Mouse (Mus musculus): Measurements from ENCODE around the gene Zfp513. TPM values are rescaled to one million over a fixed set of nuclear protein-coding genes. Genes with fewer than 3 reads are reported as not detected.

Gene Zfp513
- total and polyA plus RNA-seq, 3 experiments, result 3.6 to 10.2 (median 7.4) TPM

GRCm38 (mm10) chr5:31192939-31193630 is 9.0 kb downstream of the Zfp513 start, which contains the start of the genes Snx17 and Eif2b4 (continued):
- TF ChIP-seq GABPA (IDR thresholded peaks at IDR 0.05; ENCODE audit: insufficient replicate concordance, low read depth, low read length) (peak; percentile 90; the same call in 1 of the 2 replicates), POLR2AphosphoS2 (IDR thresholded peaks at IDR 0.05; ENCODE audit: low read depth, low read length) (no peak), SMC3 (IDR thresholded peaks at IDR 0.05; ENCODE audit: low read depth, low read length) (no peak), ZC3H11A (IDR thresholded peaks at IDR 0.05; ENCODE audit: low read depth, low read length) (no peak), POLR2A (IDR thresholded peaks at IDR 0.05; ENCODE audit: low read depth, low read length) (peak; percentile 89), E2F4 (IDR thresholded peaks at IDR 0.05; ENCODE audit: insufficient replicate concordance, low read depth, low read length) (peak; percentile 79; the same call in 1 of the 2 replicates), NRF1 (IDR thresholded peaks at IDR 0.05; ENCODE audit: low read depth, low read length) (peak; percentile 61; the same call in 1 of the 2 replicates), IRF4 (IDR thresholded peaks at IDR 0.05; ENCODE audit: low read depth, low read length) (peak; percentile 81), JUND (conservative IDR thresholded peaks at IDR 0.05; ENCODE audit: low read depth, low read length) (no peak), RCOR1 (conservative IDR thresholded peaks at IDR 0.05; ENCODE audit: low read depth, low read length) (no peak), SIN3A (IDR thresholded peaks at IDR 0.05; ENCODE audit: low read length) (peak; percentile 96), NELFE (IDR thresholded peaks at IDR 0.05; ENCODE audit: low read depth, low read length) (peak; percentile 87), MAX (IDR thresholded peaks at IDR 0.05; ENCODE audit: low read length) (peak; percentile 34; the same call in 1 of the 2 replicates)

GRCm38 (mm10) chr5:31192045-31192938 is 9.8 kb downstream of the Zfp513 start:
- Histone ChIP-seq H3K79me2 (replicated peaks; ENCODE audit: control insufficient read depth, extremely low read depth, insufficient read depth, poor library complexity, severe bottlenecking) (peaks cover 27% of the 10 kb centered on the region), H3K4me3 (replicated peaks in 1 of 3; ENCODE audit: low read depth in 2 of 3, low read length in 2 of 3, poor library complexity in 1 of 3) (peak overlapping the region; percentile 55 to 96 (median 71)), H3K4me2 (ENCODE audit: insufficient read depth, low read depth, poor library complexity, severe bottlenecking) (peak overlapping the region; percentile 94), H3K27me3 (replicated peaks) (no peaks in the 10 kb centered on the region), H3K9ac (ENCODE audit: insufficient read depth, low read depth) (peak overlapping the region; percentile 91), H3K36me3 (replicated peaks in 1 of 2; ENCODE audit: control insufficient read depth in 1 of 2, insufficient read depth in 1 of 2, low read length in 1 of 2) (peaks cover 56 to 68% of the 10 kb centered on the region in 2 experiments), H3K9me3 (replicated peaks; ENCODE audit: low read length) (no peaks in the 10 kb centered on the region), H3K4me1 (ENCODE audit: control insufficient read depth in 1 of 2, insufficient read depth in 2 of 2) (peaks cover 2 to 29% of the 10 kb centered on the region in 2 experiments; a peak in 3 of 4 replicates), H3K27ac (ENCODE audit: insufficient read depth, low read depth) (peak overlapping the region; percentile 54; the same call in 1 of the 2 replicates)
- in situ Hi-C loops (cut with MboI; ENCODE audit: low pct_ligation_motif_present, low pct_unique_long_range_greater_than_20kb, low sequenced_read_pairs), result no loop called here
- peak; percentile 28 for DNase-seq (ENCODE audit: extremely low read depth)
- dilution Hi-C loops (cut with MboI; ENCODE audit: extremely low pct_ligation_motif_present, extremely low pct_unique_long_range_greater_than_20kb, low sequenced_read_pairs), result no loop called here
- TF ChIP-seq CHD2 (IDR thresholded peaks at IDR 0.05; ENCODE audit: low read length) (no peak), CHD1 (IDR thresholded peaks at IDR 0.05; ENCODE audit: low read depth, low read length) (peak; percentile 73; the same call in 1 of the 2 replicates)

GRCm38 (mm10) chr5:31190201-31190600 is 11.9 kb downstream of the Zfp513 start:
- TF ChIP-seq POLR2A (IDR thresholded peaks at IDR 0.05; ENCODE audit: low read depth, low read length) (no peak), JUN (IDR thresholded peaks at IDR 0.05; ENCODE audit: insufficient read depth, low read depth, low read length) (no peak), ZC3H11A (IDR thresholded peaks at IDR 0.05; ENCODE audit: low read depth, low read length) (no peak), RCOR1 (conservative IDR thresholded peaks at IDR 0.05; ENCODE audit: low read depth, low read length) (no peak), MXI1 (IDR thresholded peaks at IDR 0.05; ENCODE audit: low read depth, low read length) (no peak), NRF1 (IDR thresholded peaks at IDR 0.05; ENCODE audit: low read depth, low read length) (no peak), MYC (IDR thresholded peaks at IDR 0.05; ENCODE audit: low read depth, low read length) (no peak), EP300 (IDR thresholded peaks at IDR 0.05; ENCODE audit: low read length) (no peak), IRF4 (IDR thresholded peaks at IDR 0.05; ENCODE audit: low read depth, low read length) (no peak), ETS1 (conservative IDR thresholded peaks at IDR 0.05; ENCODE audit: low read depth, low read length) (no peak), NELFE (IDR thresholded peaks at IDR 0.05; ENCODE audit: low read depth, low read length) (no peak), CTCF (conservative IDR thresholded peaks at IDR 0.05 in 1 of 2, IDR thresholded peaks at IDR 0.05 in 1 of 2; ENCODE audit: low read depth in 2 of 2, low read length in 2 of 2) (no peak)
- H3K36me3 ChIP-seq (replicated peaks in 1 of 2; ENCODE audit: control insufficient read depth in 1 of 2, insufficient read depth in 1 of 2, low read length in 1 of 2), result peaks cover 42 to 55% of the 10 kb centered on the region in 2 experiments

More at GRCm38 (mm10) chr5:31190201-31190600, 11.9 kb downstream of the Zfp513 start:
- no peak overlapping the region for H3K27ac ChIP-seq (ENCODE audit: insufficient read depth, low read depth)
- peaks cover 2 to 25% of the 10 kb centered on the region in 2 experiments; a peak in 3 of 4 replicates for H3K4me1 ChIP-seq (ENCODE audit: control insufficient read depth in 1 of 2, insufficient read depth in 2 of 2)
- no peaks in the 10 kb centered on the region for H3K27me3 ChIP-seq (replicated peaks)
- no peak overlapping the region for H3K4me2 ChIP-seq (ENCODE audit: insufficient read depth, low read depth, poor library complexity, severe bottlenecking)
- DNase-seq (ENCODE audit: extremely low read depth), result no peak
- H3K79me2 ChIP-seq (replicated peaks; ENCODE audit: control insufficient read depth, extremely low read depth, insufficient read depth, poor library complexity, severe bottlenecking), result peaks cover 27% of the 10 kb centered on the region
- in situ Hi-C loops (cut with MboI; ENCODE audit: low pct_ligation_motif_present, low pct_unique_long_range_greater_than_20kb, low sequenced_read_pairs), result no loop called here
- H3K4me3 ChIP-seq (replicated peaks in 1 of 3; ENCODE audit: low read depth in 2 of 3, low read length in 2 of 3, poor library complexity in 1 of 3), result no peak overlapping the region
- no peaks in the 10 kb centered on the region for H3K9me3 ChIP-seq (replicated peaks; ENCODE audit: low read length)
- H3K9ac ChIP-seq (ENCODE audit: insufficient read depth, low read depth), result no peak overlapping the region
- dilution Hi-C loops (cut with MboI; ENCODE audit: extremely low pct_ligation_motif_present, extremely low pct_unique_long_range_greater_than_20kb, low sequenced_read_pairs), result no loop called here

All from CH12.LX (cell line).